Mouse (Mus musculus) brain, embryonic 18.5 days (tissue): ENCODE results near the gene Sec22b.

Source experiments
- DNase-seq: peaks from one replicate; pipeline ENCODE4 v3.0.0-alpha.2; 2012; ENCODE audit warnings: low read depth, low spot score

The Sec22b gene

DNA sequence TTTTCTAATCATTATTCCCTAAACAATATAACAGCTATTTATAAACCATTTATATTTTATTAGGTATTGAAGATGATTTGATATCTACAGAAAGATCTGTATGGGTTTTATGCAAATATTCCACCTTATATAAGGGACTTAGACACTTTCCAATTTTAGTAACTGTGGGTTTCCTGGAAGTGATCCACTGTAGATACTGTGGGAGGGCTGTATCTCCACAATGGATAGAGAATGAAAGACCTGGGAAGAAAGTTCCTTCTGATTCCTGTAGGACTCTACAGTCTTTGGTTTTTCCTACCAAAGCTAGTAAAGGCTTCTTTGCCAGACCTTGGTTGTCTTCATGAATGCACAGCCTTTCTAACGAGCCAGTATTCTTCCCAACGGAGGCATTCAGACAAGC is 8.7 kb downstream of the Sec22b start:
- no peak for DNase-seq

DNA sequence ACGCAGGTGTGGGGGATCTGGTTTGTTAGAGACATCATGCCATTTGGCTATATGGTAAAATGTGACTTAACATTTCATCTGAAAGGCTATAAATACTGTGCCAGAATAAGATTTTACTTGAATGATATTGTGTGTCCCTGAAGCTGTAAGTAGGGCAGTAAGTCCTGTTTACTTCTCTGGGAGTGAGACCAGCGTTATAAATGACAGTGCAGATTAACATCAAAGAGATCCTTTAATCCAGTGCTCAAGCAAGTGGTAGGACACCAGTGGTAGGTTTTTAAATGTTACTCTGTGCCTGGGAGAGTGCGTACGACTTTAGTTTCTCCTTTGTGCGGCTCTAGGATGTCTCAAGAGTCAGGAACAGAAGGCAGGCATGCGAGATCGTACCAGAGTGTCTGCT is 10.1 kb downstream of the Sec22b start:
- DNase-seq = no peak

DNA sequence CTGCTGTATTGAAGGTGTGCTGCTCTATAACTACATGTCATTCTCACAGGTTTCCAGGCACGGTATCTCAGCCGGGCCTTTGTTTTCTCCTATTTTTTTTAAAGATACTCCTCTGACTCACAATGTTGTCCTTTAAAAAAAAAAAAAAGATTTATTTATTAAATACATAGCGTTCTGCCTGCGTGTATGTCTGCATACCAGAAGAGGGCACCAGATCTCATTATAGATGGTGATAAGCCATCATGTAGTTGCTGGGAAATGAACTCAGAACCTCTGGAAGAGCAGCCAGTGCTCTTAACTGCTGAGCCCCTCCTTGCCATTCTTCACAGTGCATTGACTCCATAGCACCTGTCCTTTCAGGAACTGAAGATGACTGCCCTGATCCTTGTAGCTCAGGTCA is 14.1 kb downstream of the Sec22b start:
- no peak for DNase-seq

DNA sequence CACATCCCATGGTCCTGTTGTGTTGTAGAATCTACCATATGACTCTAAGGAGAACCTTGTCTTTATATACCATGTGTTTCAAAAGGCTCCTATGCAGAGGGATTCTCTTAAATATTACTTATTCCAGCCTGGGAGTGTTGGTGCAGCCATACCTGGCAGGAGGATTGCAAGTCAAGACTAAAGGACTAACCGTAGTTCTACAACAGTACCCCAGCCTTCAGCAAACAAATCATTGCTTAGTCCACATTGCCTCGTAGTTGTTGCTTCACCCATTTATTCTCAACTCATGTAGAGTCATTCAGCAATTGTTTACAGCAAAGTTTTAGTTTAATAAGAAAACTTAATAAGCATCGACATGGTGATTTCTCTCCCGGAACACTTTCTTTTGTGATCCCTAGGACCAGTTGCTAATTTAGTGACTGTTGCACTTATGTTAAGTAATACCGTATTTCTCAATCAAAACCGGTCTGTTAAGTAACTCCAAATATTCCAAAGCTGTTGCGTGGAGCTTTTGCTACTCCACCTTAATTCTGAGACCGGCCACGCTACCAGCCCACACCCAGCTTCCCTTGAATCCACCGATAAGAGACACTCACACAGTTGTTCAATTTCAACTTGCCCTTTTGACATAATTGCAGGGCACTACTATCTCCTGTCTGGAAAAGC is 18.0 kb downstream of the Sec22b start:
- DNase-seq = no peak

DNA sequence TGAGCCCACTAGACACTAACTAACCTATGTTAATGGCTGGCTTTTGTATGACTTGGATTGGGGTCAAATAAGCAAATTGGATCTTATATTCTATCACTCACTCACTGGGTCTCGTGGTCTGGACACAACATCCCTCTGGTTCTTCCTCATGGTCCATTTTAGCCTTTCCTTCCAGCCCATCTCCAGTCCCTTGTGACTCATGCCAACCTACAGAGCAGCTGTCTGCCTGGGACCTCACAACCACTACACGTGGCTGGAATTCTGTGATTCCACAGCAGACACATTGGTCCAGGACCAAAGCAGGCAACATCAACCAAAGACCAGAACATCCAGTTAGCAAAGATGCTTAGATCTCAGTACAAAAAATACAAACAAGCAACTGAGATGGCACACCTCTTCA is 24.3 kb downstream of the Sec22b start:
- no peak for DNase-seq

DNA sequence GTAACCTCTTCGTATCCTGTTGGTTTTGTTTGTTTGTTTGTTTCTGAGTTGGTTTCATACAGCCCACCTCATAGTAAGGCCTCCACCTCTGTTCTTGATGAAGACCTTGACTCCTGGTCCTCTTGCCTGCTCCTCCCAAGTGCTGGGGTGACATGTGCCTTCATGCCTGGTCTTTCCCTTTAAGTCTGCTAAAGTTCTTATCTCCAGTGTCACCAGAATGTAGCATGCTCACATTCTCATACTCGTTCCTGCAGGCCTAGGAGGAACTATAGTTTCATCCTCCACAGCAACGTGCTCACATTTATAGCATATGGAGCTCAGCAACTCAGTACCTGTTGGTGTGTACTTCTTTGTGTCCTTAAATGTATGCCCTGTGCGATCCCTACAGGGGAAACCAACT is 26.3 kb downstream of the Sec22b start:
- no peak for DNase-seq

DNA sequence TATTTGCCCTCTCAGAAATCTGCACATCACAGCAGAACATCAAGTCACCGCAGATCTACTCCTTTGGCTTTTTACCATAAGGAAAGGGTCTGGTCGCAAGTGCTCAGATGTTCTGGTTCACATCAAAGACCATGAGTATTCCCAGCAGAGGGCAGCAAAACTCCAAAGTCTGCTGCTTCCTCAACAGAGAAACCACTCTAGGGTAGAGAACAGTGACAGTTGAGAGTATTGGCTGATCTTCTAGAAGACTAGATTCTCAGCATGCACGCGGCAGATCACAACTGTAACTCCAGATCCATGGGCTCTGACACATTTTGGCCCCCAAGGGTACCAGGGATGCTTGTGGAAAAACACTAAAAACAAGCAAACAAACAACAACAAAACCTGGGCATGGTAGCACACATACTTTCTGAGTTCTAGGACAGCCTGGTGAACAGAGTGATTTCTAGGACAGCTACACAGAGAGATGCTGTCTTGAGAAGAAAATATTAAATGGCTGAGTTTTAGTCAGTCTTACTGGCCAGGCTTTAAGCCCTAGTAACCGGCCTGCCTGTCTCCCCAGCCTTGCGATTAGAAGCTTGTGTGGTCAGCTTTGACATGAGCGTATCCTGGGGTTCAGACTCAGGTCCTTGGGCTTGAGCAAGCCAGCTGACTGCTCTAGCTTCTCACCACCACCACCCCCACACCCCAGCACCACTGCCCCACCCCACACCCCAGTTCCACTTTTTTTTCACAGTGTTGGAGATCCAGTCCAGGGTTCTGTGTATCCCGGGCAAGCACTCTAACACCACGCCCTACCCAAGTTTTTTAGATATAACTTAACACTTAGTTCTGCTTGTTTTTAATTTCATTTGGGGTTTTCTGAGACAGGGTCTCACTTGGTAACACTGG is 28.2 kb downstream of the Sec22b start:
- peak; percentile 76 for DNase-seq

DNA sequence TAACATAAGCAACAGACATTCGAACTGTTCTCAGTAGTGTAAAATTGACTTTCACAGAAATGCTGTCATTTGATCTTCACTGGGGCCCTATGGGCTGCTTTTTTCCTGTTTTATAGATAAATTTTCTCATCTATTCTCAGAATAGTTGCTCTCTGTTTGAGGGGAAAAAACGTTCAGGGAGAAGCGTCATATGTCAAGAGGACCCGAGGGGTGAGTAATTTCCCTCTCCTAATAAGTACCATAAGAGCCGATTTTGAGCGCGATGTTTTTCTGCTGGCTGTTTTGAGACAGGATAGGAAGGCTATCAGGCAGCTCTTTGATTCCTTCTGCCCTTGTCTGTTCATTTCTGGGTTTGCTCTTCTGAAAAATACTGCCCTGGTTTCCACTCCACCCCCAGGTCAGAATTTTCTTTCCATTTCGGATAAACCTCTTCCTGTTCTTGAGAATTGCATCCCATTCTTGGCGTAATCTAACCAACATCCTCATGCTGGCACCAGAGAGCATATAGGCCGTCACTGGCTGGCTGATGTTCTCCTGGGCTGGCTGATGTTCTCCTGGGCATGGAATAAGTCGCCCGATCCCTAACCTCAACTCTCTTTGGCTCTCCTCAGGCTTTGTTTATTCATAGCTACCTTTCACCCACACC is 29.3 kb downstream of the Sec22b start:
- no peak for DNase-seq

DNA sequence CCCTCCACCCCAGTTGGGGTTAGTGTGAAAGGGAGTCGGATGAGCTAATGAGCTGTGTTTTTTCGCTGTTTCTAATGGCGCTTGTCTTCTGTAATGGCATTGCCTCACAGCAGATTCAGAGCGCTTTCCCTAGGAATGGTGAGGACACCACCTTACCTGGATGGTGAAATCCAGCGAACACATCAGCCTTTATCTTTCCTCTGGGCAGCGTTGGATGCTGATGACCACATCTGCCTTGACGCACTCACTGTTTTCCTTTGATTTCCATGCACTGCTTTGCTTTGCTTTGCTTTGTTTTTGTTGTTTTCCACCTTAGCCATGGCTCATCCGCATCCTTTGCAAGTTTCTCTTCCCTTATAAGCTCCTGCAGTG is 29.8 kb downstream of the Sec22b start:
- DNase-seq = no peak

DNA sequence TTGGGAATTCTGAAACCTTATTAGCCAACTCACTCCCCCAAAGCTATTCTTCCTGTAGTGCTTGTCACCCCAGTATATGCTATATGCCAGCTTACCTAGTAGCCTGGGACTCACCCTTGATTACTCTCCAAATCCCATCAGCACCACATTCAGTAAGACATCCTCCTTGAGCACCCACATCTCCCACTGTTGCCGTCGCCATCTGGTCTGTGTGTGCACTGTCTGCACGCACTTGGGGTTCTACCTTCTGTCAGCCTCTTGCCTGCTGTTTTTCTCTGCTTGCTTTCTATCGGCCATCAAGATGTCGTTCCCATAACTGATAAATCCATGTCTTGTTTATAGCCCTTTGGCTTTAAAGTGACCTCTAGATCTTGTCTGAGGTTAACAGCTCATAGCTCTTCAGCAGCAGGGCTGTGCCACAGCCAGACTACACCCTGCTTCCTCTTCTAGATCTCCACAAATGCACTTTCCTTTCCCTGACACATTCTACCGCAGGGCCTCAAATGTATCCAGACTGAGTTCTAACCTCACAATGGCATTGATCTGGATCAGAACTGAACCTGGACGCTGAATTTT is 30.4 kb downstream of the Sec22b start:
- no peak for DNase-seq

DNA sequence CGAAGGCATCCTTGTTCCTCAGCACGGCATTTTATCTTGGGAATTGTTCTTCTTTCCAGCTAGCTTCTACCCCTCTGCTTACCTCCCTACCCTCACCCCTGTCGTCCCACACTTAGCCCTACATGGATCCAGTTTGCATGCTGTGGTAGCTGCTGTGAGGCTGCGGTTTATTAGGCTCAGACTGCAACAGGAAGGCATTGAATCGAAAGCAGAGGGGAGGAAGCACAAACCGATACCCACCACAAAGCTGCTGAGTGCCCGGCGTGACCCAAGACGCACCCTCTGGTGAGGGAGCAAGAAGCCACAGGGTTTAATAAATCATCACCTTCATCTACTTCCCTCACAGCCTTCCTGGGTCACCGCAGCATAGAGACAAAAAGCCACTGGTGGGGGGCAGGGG is 31.1 kb downstream of the Sec22b start:
- no peak for DNase-seq

DNA sequence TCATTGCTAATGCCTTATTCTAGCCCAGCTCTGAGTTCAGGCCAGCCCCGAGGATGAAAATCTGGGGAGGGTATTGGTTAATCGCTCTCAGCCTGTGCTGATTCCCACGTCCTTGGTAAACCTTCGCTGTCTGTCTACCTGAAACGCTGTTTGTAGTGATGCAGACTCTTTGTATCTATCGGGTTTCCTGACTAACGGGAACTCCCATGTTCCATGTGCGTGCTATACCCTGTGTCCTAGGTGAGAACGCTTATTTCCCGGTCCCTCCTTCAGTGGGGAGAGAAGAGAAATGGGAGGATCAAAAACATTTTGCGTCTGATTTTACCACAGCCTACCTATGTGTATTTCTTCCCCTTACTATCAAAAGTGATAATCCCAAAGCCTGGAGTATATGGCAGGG is 31.8 kb downstream of the Sec22b start:
- DNase-seq = no peak

DNA sequence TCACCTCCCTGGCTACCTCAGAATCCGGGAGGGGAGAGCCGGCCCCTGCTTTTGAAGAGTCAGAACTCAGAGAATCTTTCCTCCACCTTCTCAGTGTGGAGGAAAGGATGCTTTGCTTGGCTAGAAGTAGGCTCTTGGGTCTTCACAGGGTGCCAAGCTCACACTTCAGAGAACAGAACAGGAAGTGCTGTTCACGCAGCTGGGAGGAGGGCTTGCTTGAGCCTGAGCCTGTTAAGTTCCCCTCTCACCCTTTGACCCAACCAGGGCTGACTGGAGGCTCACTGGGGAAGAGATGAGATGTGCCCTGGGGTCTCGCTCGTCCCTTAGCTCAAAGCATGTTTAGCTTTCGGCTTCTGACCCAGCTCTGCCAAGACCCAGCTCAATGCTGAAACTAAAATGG is 32.3 kb downstream of the Sec22b start:
- no peak for DNase-seq

DNA sequence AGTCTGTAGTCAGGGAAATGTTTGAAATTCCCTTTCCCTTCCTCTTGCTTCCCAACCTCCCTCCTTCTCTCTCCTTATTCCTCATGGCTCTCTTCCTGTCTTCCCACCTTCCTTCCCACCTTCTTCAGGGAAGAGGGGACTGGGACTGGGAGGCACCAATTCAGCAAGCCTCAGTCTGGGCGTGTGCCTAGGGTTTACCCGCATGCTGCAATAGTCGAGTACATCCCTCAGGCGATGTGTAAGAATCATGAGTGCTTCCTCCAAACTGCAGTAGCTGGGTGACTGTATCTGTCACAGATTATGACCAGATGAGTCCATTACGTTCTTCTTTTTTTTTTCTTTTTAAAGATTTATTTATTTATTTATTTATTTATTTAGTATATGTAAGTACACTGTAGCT is 32.8 kb downstream of the Sec22b start:
- no peak for DNase-seq

DNA sequence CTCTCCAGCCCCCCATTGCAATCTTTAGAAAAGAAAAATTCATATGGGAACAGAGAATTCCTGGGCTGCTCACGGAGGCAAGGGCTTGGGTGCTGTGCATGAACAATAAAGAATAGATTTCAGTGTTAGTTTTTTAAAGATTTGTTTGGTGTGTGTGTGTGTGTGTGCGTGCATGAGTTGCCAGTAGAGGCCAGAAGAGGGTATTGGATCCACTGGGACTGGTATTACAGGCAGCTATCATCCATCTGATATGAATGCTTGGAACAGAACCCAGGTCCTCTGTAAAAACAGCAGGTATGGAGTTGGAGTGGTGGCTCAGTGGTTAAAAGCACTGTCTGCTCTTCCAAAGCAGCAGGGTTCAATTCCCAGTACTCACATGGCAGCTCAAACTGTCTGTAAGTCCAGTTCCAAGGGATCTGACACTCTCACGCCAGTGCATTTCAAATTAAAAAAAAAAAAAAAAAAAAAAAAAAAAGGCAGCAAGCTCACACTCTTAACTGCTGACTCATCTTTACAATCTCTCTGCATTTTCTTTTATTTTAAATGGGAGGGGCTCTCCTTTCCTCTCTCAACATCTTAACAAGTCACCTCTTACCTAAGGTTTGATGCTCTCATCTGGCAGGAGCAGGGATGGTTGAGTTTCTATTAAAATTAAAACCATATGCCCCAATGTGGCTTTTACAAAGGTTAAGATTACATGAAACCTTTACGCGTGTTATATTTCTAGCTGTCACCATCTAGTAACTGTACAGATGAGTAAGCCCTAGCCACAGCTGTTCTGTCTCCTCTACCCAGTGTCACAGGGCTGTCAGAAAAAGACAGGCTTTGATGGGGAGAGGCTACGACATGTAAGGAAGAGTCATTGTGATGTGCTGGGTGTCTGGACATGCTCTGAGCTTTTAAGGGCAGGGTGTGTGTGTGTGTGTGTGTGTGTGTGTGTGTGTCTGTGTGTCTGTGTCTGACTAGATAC is 33.6 kb downstream of the Sec22b start:
- no peak for DNase-seq

DNA sequence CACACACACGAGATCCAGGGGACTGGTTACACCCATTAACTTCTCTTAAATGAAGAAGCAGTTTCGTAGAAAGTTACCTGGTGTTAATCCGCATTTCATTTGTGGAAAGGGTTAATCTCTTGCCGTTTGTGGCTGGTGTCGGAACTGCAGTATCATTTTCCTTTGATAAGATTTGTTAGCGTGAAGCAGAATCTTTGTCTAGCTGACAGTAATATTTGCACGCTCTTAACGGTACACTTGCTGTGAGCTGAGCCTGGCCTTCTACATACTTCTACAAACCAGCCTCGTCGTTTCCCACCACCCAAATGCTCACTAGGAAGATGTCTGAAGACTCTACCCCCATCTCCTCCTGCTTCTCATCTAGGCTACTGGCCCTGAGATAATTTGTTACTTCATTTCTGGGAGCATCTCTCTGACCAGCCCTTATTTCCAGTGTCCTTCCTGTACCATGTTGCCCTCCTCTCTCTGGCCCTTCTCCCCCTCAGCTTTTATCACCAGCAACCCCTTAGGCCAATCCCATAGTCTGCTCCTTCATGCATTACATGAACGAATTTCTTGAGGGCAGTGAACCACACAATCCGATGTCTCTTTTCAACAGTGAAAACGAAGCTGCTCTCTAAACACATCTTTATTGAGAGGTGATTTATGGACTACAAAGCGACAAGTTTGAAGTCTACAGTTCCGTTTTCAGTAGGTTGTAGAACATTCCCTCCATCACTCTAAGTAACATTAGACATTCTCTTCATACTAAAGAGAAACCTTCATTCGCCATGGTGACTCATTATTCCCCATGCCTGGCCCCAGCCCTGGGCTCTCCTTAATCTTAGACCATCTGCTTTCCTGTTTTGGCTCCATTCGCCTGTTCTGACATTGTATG is 36.3 kb downstream of the Sec22b start:
- DNase-seq = no peak

DNA sequence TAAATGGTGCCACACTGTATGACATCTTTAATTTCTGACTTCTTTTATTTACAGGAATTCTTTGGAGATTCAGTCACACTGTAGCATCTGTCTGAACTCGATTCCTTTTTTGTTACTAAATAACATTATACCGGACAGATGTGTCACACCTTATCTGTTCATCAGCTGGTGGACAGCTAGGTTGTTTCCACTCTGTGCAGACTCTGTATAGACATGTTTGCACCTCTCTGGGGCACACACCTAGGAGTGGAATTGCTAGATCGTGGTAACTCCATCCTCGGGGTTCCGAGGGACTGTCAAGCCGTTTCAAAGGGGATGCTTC is 36.9 kb downstream of the Sec22b start:
- no peak for DNase-seq

DNA sequence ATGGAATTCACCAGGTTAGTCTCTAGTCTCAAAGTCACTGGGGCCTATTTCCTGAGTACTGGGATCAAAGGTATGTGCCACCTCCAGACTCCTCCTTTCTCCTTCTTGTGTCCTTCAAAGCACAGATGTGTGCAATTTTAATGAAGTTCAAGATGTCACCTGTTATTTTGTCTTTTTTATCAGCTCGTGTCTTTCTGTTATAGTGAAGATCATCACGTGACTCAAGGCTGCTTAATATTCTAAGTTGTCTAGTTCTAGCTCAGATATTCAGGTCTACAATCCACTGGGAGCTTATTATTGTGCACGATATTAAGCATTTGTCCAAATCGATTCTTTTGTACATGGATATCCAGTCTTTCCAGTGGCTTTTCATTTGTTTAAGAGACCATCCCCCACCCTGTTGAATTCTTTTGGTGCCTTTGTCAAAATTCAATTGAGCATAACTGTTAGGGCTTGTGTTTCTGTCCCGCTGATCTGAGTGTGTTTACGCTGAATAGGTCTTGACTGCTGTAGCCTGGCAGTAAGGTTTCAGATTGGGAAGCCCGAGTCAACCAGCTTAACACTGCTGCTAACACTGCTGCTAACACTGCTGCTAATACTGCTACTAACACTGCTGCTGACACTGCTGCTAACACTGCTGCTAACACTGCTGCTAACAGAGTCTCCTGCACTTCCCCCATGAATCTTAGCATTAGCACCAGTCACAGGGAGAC is 38.0 kb downstream of the Sec22b start:
- no peak for DNase-seq

DNA sequence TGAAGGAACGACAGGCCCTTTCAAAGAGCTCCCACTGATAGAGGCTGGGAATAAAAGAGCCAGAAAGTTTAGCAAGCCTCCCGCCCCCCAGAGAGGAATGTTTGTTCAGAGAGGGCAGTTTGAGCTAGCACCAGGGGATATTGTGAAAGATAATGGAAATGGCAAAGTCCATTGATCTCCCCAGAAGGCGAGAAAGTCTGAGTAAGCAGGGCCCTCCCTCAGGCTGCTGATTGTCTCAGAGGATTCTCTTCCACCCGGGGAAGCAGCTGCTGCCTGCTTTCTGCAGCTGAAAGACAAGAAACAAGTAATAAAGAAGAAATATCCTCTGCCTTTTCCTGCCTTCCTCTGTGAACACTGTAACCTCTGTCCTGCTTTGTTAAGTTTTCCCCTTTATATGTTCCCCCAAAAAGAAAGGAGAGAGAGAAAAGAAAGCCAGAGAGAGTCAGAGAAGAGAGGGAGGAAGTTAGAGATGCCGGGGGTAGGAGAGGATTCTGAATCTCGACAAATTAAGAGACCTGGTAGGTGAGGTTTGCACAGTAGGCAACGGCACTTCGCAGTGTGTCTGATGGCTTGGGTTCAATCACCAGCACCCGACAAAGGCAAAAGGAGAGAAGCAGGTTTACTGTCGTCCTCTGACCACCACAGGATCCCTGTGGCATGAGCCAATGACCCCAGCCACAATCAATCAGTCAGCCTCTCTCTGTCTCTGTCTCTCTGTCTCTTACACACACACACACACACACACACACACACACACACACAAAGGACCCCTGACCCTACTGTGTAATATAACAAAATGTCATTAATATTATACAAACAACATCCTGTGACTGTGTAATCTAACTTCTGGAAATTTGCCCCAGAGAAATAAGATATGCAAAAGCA is 38.9 kb downstream of the Sec22b start:
- DNase-seq = no peak
